Mouse (Mus musculus) embryonic facial prominence, embryonic 10.5 days (tissue): ENCODE data around the gene Nrg4. TPM values are rescaled to one million over a fixed set of nuclear protein-coding genes. Genes with fewer than 3 reads are reported as not detected.
"Not testable (repeated sequence)": the region's sequence is repeated elsewhere in the genome, so short reads cannot be mapped to it uniquely, and the experiment has no call there.

Experiments used
- DNase-seq: peaks from one replicate; pipeline ENCODE4 v3.0.0-alpha.2; 2017; ENCODE audit warnings: low spot score
- H3K27ac ChIP-seq: fragments of 300-500 bp; sonication (generic); replicated peaks from 2 replicates; pipeline ENCODE4 v1.5.1; 2016; ENCODE audit warnings: mild to moderate bottlenecking
- H3K27me3 ChIP-seq: fragments of 300-500 bp; sonication (generic); replicated peaks from 2 replicates; pipeline ENCODE4 v1.6.1; 2016; ENCODE audit warnings: low read depth, mild to moderate bottlenecking; ENCODE audit not compliant: poor library complexity, severe bottlenecking
- H3K36me3 ChIP-seq: fragments of 300-500 bp; sonication (generic); replicated peaks from 2 replicates; pipeline ENCODE4 v1.6.1; 2016; ENCODE audit warnings: mild to moderate bottlenecking, moderate library complexity
- H3K4me1 ChIP-seq: fragments of 300-500 bp; sonication (generic); 2 replicates; pipeline ENCODE4 v1.6.1; 2016
- H3K4me3 ChIP-seq: fragments of 300-500 bp; sonication (generic); 2 replicates; pipeline ENCODE4 v1.5.1; 2016; ENCODE audit warnings: mild to moderate bottlenecking, moderate library complexity
- H3K9me3 ChIP-seq: fragments of 300-500 bp; sonication (generic); 2 replicates; pipeline ENCODE4 v1.6.1; 2016; ENCODE audit warnings: mild to moderate bottlenecking
- WGBS: fragments of 180-500 bp; shearing (Covaris S2); methylation state at CpG from one replicate; pipeline ENCODE4 v1.1.7; 2016; 5-methylcytosine and 5-hydroxymethylcytosine counted together
- polyA plus RNA-seq: library from polyadenylated mRNA; unstranded; fragments of >200 nt; fragmentation: Nextera tagmentation; extraction: Ambion mirVana; gene quantifications from 2 replicates; pipeline ENCODE4 v1.2.1, GENCODE M21; 2016

The Nrg4 gene
- polyA plus RNA-seq, 1 experiment from 2014 or later = 1.6 TPM

DNA sequence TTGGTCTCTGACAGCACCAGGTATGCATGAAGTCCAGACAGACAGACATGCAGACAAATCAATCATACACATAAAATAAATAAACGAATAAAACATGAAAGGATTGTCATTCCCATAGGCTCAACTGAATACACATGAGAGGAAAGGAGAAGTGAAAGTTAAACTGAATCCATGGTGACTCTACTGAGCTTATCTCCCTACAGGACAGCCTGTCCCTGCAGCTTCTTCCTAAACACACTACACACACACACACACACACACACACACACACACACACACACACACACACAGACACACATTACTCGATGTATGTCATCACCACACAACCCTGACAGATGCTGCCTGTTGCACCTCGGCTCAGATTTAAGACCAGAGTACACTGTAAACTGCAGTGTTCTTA, 82.6 kb downstream of the Nrg4 start:
- Histone ChIP-seq H3K4me1 (no peaks in the 10 kb centered on the region), H3K27ac (no peak overlapping the region), H3K36me3 (no peaks in the 10 kb centered on the region), H3K4me3 (no peak overlapping the region), H3K27me3 (peaks cover 16% of the 10 kb centered on the region; the same call in 1 of the 2 replicates), H3K9me3 (no peaks in the 10 kb centered on the region)
- WGBS = 85% methylated on average over 3 of the region's 3 CpGs
- DNase-seq = no peak

GRCm38 (mm10) chr9:55243280-55243679, 83.4 kb downstream of the Nrg4 start:
- DNase-seq = no peak
- Histone ChIP-seq H3K27me3 (peaks cover 16% of the 10 kb centered on the region; the same call in 1 of the 2 replicates), H3K27ac (no peak overlapping the region), H3K36me3 (no peaks in the 10 kb centered on the region), H3K4me3 (no peak overlapping the region), H3K9me3 (no peaks in the 10 kb centered on the region), H3K4me1 (no peaks in the 10 kb centered on the region)
- 82% methylated on average over 3 of the region's 3 CpGs for WGBS

DNA sequence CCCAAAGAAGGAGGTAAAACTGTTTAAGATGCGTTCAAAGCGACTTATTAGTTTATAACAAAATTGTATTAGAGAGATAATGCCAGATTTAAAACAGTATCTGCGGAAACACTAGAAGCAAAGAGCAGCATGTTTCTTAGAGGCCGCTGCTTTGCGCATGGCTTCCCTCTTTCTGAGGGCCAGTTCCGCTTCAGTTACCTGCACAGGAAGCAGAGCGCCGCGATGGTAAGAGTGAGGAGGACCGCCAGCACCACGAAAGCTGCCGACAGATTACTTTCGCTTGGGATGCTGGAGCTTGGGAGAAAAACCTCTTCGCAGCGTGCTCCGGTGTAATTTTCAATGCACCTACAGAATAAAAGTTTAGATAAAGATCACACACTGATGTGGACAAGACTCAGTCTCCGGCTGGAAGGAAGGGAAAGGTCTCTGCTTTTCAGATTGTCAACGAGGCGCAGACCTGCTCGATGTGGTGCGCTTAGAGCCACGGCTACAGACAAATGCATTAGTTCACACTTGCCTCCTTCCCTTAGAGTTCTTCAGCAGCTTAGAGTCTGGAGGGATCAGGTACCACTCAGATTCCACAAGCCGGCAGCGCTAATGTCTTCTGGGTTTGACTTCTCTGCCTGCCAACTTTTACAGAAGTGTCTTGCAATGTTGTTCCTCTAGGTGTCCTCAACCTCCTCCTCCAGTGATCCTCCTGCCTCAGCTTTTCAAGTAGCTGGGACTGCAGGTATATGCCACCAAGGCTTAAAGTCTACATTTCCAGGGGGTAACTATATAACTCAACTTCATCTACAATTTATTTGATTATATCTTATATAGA, 84.6 kb downstream of the Nrg4 start:
- peak overlapping the region; percentile 47 for H3K4me3 ChIP-seq
- no peak overlapping the region for H3K27ac ChIP-seq
- H3K9me3 ChIP-seq = no peaks in the 10 kb centered on the region
- H3K4me1 ChIP-seq = no peaks in the 10 kb centered on the region
- 43% methylated on average over 24 of the region's 24 CpGs for WGBS
- H3K36me3 ChIP-seq = no peaks in the 10 kb centered on the region
- H3K27me3 ChIP-seq = peaks cover 16% of the 10 kb centered on the region; the same call in 1 of the 2 replicates
- peak; percentile 29 for DNase-seq

DNA sequence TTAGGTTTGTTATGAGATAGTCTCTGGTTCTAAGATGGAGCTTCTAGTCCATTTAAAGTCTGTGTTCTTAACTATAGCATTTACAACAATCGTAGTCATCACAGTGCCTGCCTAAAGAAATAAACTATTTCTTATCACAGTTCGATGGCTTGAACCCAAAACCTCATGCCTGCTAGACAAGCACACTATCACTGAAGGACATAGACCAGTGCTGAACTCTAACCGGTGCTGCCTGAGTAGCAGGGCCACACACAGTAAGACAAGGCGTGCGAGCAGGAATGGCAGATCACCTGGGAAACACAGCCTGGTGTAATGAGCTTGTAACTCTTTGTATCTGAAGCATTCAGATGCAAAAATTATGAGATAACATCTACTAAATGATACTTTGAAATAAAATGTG, 85.8 kb downstream of the Nrg4 start:
- no peak for DNase-seq
- Histone ChIP-seq H3K9me3 (no peaks in the 10 kb centered on the region), H3K4me1 (no peaks in the 10 kb centered on the region), H3K27ac (no peak overlapping the region), H3K4me3 (no peak overlapping the region), H3K27me3 (peaks cover 16% of the 10 kb centered on the region; the same call in 1 of the 2 replicates), H3K36me3 (no peaks in the 10 kb centered on the region)
- WGBS = 90% methylated on average over 5 of the region's 5 CpGs

DNA sequence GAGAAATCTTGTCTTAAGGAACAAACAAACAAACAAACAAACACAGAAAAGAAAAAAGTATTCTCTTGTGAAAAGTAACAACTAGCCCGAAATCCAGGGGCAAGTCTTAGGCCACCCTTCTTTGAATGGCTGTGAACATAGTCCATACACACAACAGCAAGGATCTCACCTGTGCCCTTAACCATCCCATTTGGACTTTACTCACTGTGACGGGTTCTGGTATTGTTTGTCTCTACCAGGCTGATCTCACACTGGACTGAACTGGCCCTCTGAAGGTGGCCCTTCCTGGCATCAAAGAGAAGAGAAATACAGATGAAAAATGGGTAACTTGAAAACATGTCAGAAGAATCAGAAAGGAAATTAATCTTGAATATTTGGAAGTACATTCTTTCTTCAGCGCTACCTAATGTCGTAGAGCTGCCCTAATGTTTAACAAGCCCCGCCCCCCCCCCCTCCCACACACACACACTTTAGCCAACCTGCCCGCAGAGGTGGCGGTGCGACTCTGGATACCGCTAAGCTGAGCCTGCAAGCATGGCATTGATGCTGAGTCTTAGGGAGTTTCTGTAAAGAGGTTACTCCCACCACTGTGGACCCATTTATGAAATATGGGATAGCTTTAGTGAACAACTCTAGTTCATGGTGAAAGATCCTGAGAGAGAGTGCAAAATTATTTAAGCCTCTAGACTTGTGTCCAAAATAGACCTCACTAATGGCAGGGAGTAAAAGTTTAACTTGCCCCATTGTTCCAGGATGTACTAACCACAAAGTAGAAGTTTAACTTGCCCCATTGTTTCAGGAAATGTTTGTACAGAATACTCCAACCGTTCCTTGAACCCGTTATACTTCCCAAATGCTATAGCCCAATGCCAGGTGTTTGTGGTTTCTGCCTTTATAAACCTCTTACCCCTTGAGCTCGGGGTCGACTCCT, 90.1 kb downstream of the Nrg4 start:
- 0 out of 2 replicates have a peak, but pooled peaks cover 2% of the 10 kb centered on the region for H3K9me3 ChIP-seq
- no peak overlapping the region for H3K4me3 ChIP-seq
- H3K27me3 ChIP-seq = peaks cover 5% of the 10 kb centered on the region; the same call in 1 of the 2 replicates
- no peak for DNase-seq
- H3K4me1 ChIP-seq = no peaks in the 10 kb centered on the region
- 76% methylated on average over 13 of the region's 13 CpGs for WGBS
- H3K36me3 ChIP-seq = no peaks in the 10 kb centered on the region
- no peak overlapping the region for H3K27ac ChIP-seq

DNA sequence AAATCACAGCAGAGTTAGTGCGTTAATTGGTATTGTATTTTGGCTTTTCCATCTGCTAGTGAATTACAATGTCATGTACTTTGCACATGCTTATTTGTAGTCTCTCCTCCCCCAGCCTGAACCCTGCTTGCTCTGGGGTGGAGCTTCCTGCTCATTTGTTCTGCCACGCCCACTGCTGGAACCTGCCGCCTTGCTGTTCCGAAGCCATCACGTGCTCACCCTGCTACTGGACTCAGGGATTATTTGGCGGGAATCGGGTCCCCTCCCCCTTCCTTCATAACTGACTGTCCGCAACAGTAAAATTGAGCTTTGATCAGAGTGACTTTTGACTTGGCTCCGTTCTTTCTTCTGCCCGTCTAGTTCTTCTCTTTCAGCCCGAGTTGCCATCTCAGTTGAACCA, 93.6 kb downstream of the Nrg4 start:
- H3K9me3 ChIP-seq, DNase-seq, H3K27me3 ChIP-seq, H3K4me3 ChIP-seq, H3K36me3 ChIP-seq, H3K4me1 ChIP-seq, H3K27ac ChIP-seq: not testable (repeated sequence)
- WGBS = 78% methylated on average over 11 of the region's 11 CpGs

GRCm38 (mm10) chr9:55232586-55232985, 94.1 kb downstream of the Nrg4 start:
- H3K4me3 ChIP-seq = no peak overlapping the region
- H3K36me3 ChIP-seq = no peaks in the 10 kb centered on the region
- DNase-seq = no peak
- H3K9me3 ChIP-seq = 0 out of 2 replicates have a peak, but pooled peaks cover 2% of the 10 kb centered on the region
- H3K4me1 ChIP-seq = no peaks in the 10 kb centered on the region
- WGBS = 92% methylated on average over 7 of the region's 7 CpGs
- H3K27ac ChIP-seq = no peak overlapping the region
- H3K27me3 ChIP-seq = no peaks in the 10 kb centered on the region

DNA sequence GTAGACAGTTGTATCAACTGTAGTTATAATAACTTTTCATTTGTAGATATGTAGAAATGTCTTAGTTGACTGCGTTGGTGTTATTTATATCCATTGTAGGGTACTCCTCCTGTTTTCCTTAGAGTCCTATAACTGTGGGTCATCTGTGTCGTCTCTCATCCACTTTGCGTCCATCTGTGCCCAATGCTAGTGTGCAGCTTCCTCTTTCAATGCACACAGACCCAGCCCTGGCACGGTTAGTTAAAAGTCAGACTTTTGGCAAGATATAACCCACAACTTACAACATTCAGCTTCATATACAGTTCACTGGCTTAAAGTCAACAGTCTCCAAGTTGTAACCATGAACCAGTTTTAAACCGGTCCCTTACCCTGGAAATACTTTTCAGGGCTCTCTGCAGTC, 94.5 kb downstream of the Nrg4 start:
- Histone ChIP-seq H3K27me3 (no peaks in the 10 kb centered on the region), H3K27ac (no peak overlapping the region), H3K4me1 (no peaks in the 10 kb centered on the region), H3K36me3 (no peaks in the 10 kb centered on the region), H3K9me3 (0 out of 2 replicates have a peak, but pooled peaks cover 2% of the 10 kb centered on the region), H3K4me3 (no peak overlapping the region)
- WGBS = 95% methylated on average over 5 of the region's 5 CpGs
- no peak for DNase-seq

GRCm38 (mm10) chr9:55231544-55231943, 95.1 kb downstream of the Nrg4 start:
- Histone ChIP-seq H3K27me3 (no peaks in the 10 kb centered on the region), H3K4me1 (no peaks in the 10 kb centered on the region), H3K4me3 (no peak overlapping the region), H3K9me3 (0 out of 2 replicates have a peak, but pooled peaks cover 2% of the 10 kb centered on the region), H3K36me3 (peaks cover 2% of the 10 kb centered on the region), H3K27ac (no peak overlapping the region)
- DNase-seq = peak; percentile 13
- WGBS = 69% methylated on average over 6 of the region's 6 CpGs

DNA sequence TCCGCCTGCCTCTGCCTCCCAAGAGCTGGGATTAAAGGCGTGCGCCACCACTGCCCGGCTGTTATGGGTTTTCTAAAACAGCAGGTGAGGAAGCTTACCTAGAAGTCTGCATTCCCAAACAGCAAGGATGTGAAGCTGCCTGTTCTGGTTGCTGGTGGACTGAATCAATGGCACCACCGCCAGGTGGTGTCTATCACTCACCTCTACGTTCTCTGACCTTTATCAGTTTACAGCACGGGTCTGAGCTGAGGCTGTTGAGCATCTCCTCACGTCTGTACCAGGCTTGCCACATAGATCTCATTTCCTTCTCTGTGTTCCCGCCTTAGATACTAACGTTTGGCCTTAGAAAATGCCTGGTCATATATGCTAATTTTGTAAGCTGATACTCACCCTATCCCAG, 97.6 kb downstream of the Nrg4 start:
- DNase-seq = no peak
- Histone ChIP-seq H3K36me3 (peaks cover 27% of the 10 kb centered on the region), H3K4me1 (no peaks in the 10 kb centered on the region), H3K27me3 (no peaks in the 10 kb centered on the region), H3K27ac (no peak overlapping the region), H3K4me3 (no peak overlapping the region), H3K9me3 (no peaks in the 10 kb centered on the region)
- WGBS = 67% methylated on average over 10 of the region's 10 CpGs

GRCm38 (mm10) chr9:55228149-55228548, 98.5 kb downstream of the Nrg4 start:
- H3K4me1 ChIP-seq = no peaks in the 10 kb centered on the region
- H3K27ac ChIP-seq = no peak overlapping the region
- H3K27me3 ChIP-seq = no peaks in the 10 kb centered on the region
- H3K36me3 ChIP-seq = peaks cover 36% of the 10 kb centered on the region
- H3K4me3 ChIP-seq = no peak overlapping the region
- no peaks in the 10 kb centered on the region for H3K9me3 ChIP-seq
- WGBS = 91% methylated on average over 4 of the region's 4 CpGs
- no peak for DNase-seq

- no peaks in the 10 kb centered on the region for H3K27me3 ChIP-seq
- H3K4me1 ChIP-seq = no peaks in the 10 kb centered on the region
- DNase-seq = no peak
- WGBS = 90% methylated on average over 3 of the region's 3 CpGs
- no peak overlapping the region for H3K4me3 ChIP-seq
- peaks cover 55% of the 10 kb centered on the region for H3K36me3 ChIP-seq
- H3K9me3 ChIP-seq = no peaks in the 10 kb centered on the region
- no peak overlapping the region for H3K27ac ChIP-seq
These were observed 100.4 kb downstream of the Nrg4 start for GRCm38 (mm10) chr9:55226251-55226650.
